Mouse (Mus musculus) ES-Bruce4 (cell line): ENCODE results near the gene Atn1. TPM values are rescaled to one million over a fixed set of nuclear protein-coding genes. Genes with fewer than 3 reads are reported as not detected.

Source experiments
- H3K27ac ChIP-seq: 2 replicates; pipeline ENCODE4 v1.5.1; 2012; ENCODE audit warnings: low read length, inconsistent platforms; ENCODE audit not compliant: insufficient read depth
- H3K27me3 ChIP-seq: 2 replicates; pipeline ENCODE4 v1.6.1; 2012; ENCODE audit warnings: mild to moderate bottlenecking, low read length, inconsistent platforms; ENCODE audit not compliant: control insufficient read depth, poor library complexity, insufficient read depth, severe bottlenecking
- H3K36me3 ChIP-seq: 2 replicates; pipeline ENCODE4 v1.6.1; 2012; ENCODE audit warnings: inconsistent platforms, mild to moderate bottlenecking, low read length, moderate library complexity; ENCODE audit not compliant: control insufficient read depth, poor library complexity, insufficient read depth, severe bottlenecking
- H3K4me1 ChIP-seq: one replicate; pipeline ENCODE4 v1.8.1; 2011; ENCODE audit warnings: low read length; ENCODE audit not compliant: control insufficient read depth, insufficient read depth
- H3K4me3 ChIP-seq: 2 replicates; pipeline ENCODE4 v1.5.1; 2011; ENCODE audit warnings: low read depth, mild to moderate bottlenecking, low read length
- H3K9ac ChIP-seq: 2 replicates; pipeline ENCODE4 v1.6.1; 2012; ENCODE audit warnings: low read depth, mild to moderate bottlenecking, inconsistent platforms; ENCODE audit not compliant: poor library complexity, severe bottlenecking
- H3K9me3 ChIP-seq: replicated peaks from 2 replicates; pipeline ENCODE4 v1.6.1; 2012; ENCODE audit warnings: mild to moderate bottlenecking, low read length, inconsistent platforms; ENCODE audit not compliant: control insufficient read depth, poor library complexity, insufficient read depth, severe bottlenecking
- CTCF ChIP-seq: IDR thresholded peaks from one replicate; pipeline ENCODE4 v1.8.1; 2011; ENCODE audit warnings: low read depth, low read length
- EP300 ChIP-seq: IDR thresholded peaks from 2 replicates; pipeline ENCODE4 v1.6.1; 2011; ENCODE audit warnings: low read depth, low read length; ENCODE audit not compliant: insufficient read depth
- POLR2A ChIP-seq: IDR thresholded peaks from one replicate; pipeline ENCODE4 v1.8.1; 2011; ENCODE audit warnings: low read length; ENCODE audit not compliant: insufficient read depth
- polyA plus RNA-seq: library from polyadenylated mRNA; stranded (reverse); fragments of >200 nt; gene quantifications from 2 replicates; pipeline ENCODE4 v1.2.4, GENCODE M21; 2011; ENCODE audit warnings: low read depth; ENCODE audit not compliant: missing spikeins, insufficient read depth, insufficient read length

Atn1 gene
- polyA plus RNA-seq, 1 experiment = 32.0 TPM

DNA sequence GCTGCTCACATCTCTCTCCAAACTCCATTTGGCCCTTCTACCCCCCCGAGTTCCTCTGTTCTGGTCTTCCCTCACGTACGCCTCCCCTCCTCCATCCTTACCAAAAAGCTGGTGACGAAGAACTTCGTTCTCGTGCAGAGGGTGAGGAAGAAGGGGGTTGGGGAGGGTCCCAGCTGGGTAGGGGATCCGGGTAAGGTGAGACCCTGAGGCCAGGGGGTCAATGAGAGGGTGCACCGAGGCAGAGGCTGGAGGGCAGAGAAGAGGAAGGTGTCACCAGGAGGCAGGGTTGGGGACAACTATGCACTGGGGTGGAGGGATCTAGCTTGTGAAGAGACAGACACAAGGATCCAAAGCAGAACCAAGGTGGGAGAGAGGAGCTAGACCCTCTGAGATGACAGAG, 12.7 kb downstream of the Atn1 start:
- no peaks in the 10 kb centered on the region for H3K9me3 ChIP-seq
- peaks cover 2% of the 10 kb centered on the region for H3K4me1 ChIP-seq
- no peak overlapping the region for H3K27ac ChIP-seq
- no peak overlapping the region for H3K9ac ChIP-seq
- no peaks in the 10 kb centered on the region for H3K27me3 ChIP-seq
- H3K36me3 ChIP-seq = no peaks in the 10 kb centered on the region
- no peak overlapping the region for H3K4me3 ChIP-seq
- no peak for TF ChIP-seq POLR2A
- no peak for TF ChIP-seq CTCF
- TF ChIP-seq EP300 = no peak

DNA sequence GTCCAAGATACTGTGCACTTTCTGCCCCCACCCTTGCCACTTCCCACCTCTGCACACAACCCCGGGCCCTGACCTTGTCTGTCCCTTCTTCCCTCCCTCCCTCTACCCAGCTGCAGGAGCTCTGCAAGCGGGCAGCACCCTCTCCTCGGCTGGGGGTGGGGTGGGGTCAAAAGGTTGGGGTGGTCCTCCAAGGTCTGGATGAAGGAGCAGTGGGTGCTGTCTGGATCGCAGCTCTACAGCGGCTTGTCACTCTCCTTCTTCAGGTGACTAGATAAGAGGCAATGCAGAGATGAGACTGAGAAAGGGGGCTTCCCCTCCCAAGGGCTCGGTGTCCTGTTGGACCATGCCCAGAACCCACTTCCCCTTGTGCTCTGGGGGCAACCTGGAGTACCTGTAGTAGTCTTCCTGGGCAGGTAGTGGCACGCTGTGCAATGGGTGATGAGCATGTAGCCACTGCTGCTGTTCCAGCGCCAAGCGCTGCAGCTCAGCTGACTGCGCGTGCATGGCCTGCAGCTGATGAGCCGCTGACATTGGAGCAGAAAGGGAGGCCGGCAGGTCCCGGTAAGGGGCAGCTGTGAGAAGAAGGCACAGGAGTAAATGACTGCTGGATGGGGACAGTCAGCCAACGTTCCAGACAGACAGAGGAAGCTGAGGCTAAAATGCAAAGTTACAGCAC, 13.3 kb downstream of the Atn1 start:
- no peaks in the 10 kb centered on the region for H3K27me3 ChIP-seq
- TF ChIP-seq POLR2A (no peak), EP300 (no peak), CTCF (no peak)
- H3K4me1 ChIP-seq = peaks cover 2% of the 10 kb centered on the region
- no peak overlapping the region for H3K27ac ChIP-seq
- no peak overlapping the region for H3K4me3 ChIP-seq
- H3K9me3 ChIP-seq = no peaks in the 10 kb centered on the region
- no peak overlapping the region for H3K9ac ChIP-seq
- no peaks in the 10 kb centered on the region for H3K36me3 ChIP-seq

DNA sequence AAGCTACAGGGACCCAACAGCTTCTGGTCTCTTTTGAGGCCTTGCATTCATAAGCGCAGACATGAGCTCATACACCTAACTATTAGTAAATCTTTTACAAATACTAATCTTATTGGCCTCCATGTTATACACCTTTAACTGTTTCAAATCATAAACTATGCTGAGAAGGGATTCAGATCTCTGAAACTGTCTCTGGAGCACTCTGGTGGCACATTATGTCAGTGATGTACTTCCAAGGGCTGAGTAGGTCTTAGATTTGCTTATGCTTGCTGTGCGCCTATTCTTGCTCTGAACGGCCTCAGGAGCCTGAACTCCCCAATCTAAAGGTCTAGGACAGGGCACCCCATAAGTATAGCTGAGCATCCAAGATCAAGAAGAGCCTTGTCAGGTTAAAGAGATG, 14.5 kb downstream of the Atn1 start:
- no peak for TF ChIP-seq POLR2A
- TF ChIP-seq EP300 = no peak
- TF ChIP-seq CTCF = no peak
- H3K9me3 ChIP-seq = no peaks in the 10 kb centered on the region
- peaks cover 2% of the 10 kb centered on the region for H3K4me1 ChIP-seq
- no peaks in the 10 kb centered on the region for H3K36me3 ChIP-seq
- H3K27me3 ChIP-seq = no peaks in the 10 kb centered on the region
- H3K27ac ChIP-seq = peak overlapping the region; percentile 31; the same call in 1 of the 2 replicates
- H3K9ac ChIP-seq = peak overlapping the region; percentile 70
- H3K4me3 ChIP-seq = peak overlapping the region; percentile 51

DNA sequence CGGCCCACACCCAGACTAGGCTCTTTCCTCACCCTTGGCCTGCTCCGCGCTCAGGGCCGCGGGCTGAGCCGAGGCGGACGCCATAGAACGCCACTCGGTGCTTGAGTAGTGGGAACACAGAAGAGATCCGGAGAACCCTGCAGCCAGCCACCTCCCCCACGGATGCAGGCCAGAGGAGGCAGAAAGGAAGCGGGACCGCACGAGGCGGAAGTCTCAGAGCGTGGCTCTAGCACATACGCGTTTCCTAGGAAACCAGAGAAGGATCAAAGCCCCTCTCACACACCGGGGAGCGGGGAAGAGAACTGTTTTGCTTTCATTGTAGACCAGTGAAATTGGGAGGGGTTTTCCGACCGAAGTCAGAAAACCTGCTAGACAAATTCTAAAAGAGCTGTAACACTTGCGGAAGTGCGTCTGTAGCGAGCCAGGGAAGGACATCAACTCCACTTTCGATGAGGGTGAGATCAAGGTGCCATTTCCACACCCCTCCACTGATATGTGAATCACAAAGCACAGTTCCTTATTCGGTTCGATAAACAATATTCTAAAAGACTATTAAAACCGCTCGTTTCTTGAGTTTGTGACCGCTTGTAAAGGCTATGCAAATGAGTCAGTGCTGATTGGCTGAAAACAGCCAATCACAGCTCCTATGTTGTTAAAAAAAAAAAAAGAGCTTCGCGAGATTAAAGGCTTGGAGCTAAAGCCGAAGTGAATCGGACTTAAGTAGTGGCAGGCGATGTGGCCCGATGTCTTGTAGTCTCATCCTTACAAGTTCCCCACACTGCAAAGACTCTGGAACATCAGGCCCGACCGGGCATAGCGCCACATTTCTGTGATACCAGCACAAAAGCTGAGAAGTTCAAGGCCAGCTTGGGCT, 15.2 kb downstream of the Atn1 start, which contains the start of gene Grcc10:
Gene Grcc10, minus strand, starts transcription at position 487 of the 874 bp plus-strand sequence.
- 0 out of 2 replicates have a peak, but pooled peaks have one; percentile 4 for TF ChIP-seq EP300
- no peak for TF ChIP-seq CTCF
- peak; percentile 99 for TF ChIP-seq POLR2A
- H3K27ac ChIP-seq = peak within 1 kb of the TSS; percentile 71
- H3K4me1 ChIP-seq = peaks cover 2% of the 10 kb centered on the region

DNA sequence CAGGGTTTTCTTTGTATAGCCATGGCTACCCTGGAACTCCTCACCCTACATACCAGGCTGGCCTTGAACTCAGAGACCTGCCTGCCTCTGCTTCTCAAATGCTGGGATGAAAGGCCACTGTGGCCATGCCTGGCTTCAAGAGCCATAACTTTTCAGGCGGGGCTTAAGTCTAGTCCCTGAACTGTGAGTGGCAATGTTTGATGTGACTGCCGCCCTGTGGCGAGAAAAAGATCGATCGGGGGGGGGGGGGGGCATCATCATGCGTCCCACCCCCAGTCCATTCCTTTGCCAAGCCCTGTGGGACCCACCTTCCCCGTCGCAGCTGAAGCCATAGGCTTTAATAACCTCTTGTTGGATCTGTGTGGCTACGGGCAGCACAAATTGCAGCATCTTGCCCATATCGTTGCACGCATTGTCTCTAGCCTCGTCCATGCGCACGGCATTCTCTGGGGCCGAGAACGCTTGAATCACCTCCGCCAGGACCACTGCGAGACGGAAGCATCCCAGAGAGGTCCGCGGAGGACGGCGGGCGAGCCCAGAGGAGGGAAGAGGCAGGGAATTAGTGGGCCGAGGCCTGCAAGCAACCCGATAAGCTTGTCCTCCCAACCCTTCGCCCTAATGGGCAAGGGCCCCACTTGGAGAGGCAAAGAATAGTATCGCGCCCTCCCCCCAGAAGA, 16.0 kb downstream of the Atn1 start:
- H3K27ac ChIP-seq = peak overlapping the region; percentile 71
- H3K4me1 ChIP-seq = peaks cover 2% of the 10 kb centered on the region
- peak overlapping the region; percentile 78 for H3K4me3 ChIP-seq
- no peaks in the 10 kb centered on the region for H3K9me3 ChIP-seq
- TF ChIP-seq CTCF (peak; percentile 30), EP300 (no peak)
- no peaks in the 10 kb centered on the region for H3K36me3 ChIP-seq
- H3K27me3 ChIP-seq = no peaks in the 10 kb centered on the region
- H3K9ac ChIP-seq = peak overlapping the region; percentile 70

More for the DNA sequence above, 15.2 kb downstream of the Atn1 start, which contains the start of gene Grcc10:
- Histone ChIP-seq H3K9me3 (no peaks in the 10 kb centered on the region), H3K36me3 (no peaks in the 10 kb centered on the region), H3K27me3 (no peaks in the 10 kb centered on the region), H3K4me3 (peak within 1 kb of the TSS; percentile 78), H3K9ac (peak within 1 kb of the TSS; percentile 70)
